Mouse (Mus musculus) A20 (cell line): Measurements from ENCODE around the gene Uckl1.

Experiments
- DNase-seq: peaks from one replicate; pipeline ENCODE4 v3.0.0-alpha.2; 2011; ENCODE audit warnings: low read depth, low spot score

Gene Uckl1

GRCm38 (mm10) chr2:181520118-181520935 is 64.4 kb downstream of the Uckl1 start, which contains the start of gene Dnajc5:
Gene Dnajc5, plus strand, starts transcription at chr2:181520485.
- peak; percentile 99 for DNase-seq

- DNase-seq: peak; percentile 28
These were observed 65.5 kb downstream of the Uckl1 start for GRCm38 (mm10) chr2:181519201-181519600.
